Mouse (Mus musculus): Measurements from ENCODE around the gene Cep104.

Cep104 gene

DNA sequence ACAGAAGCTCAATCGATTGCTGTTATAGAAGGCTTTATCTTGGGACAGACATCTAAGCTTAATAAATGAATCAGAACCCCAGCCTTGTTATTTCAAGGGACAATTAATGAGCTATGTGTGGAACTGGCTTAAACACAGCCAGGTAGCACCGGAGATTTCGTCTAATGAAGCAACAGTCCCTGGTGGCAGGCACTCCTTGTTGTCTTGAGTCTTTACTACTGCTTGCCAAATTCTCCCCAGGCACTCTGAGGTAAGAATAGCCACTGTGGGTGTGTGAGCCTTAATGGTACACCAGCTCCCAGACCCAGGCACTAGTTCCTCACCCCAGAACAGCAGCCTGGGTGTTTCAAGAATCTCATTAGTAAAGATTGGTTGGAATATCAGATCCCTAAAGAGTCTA, 76.4 kb downstream of the Cep104 start:
- no peak for DNase-seq (ENCODE audit: low spot score)

DNA sequence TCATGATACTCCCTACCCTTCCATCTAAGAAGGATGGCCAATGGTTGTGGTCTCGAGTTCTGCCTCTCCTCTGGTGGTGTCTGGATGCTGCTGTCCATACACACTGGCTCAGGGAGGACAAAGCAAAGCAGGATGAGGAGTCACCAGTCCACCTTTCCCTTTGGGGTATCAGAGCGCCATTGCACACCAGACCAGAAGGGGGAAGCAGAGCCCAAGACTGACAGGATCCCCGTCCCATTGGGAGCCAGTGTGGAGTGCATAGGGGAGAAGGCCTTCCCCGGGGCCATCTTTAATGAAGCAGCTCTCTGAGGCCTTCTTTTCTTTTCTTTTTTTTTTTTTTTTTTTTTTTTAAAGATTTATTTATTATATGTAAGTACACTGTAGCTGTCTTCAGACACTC, 78.1 kb downstream of the Cep104 start:
- DNase-seq (ENCODE audit: low spot score), result no peak

DNA sequence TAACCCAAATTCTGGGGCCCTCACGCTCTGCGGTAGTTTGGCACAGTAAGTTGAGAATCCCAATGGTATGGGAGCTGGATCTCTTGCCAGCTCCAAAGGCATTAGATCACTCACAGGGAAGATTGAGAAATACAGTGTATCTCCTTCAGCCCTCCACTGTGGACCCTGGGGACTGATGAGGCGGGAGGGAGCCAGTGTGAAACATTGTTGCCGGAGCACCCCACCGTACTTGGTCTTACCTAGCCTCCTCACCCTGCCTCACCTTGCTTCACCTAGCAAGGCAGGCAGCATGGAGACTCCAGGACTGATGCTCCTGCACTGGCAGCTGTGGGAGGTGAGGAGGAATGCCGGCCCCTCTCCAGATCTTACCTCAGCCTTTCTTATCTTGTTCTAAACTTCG, 80.5 kb downstream of the Cep104 start:
- no peak for DNase-seq (ENCODE audit: low spot score)

DNA sequence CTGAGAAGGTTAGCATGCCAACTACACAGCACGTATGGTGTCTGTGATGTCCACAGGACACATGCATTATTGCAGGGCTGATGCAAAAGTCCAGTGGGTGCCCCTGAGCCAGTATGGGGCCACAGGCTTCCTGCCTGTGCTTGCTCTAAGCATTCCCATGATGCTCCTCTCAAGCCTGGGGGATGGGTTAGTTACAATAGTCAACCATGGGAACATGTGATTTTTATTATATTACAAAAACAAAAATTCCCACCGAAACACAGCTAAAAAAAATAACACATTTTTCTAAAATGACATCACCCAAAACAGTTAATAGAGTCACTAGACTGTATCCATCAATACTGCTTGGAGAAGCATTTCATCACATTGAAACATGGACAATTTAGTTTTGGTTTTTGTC, 81.1 kb downstream of the Cep104 start:
- DNase-seq (ENCODE audit: low spot score), result no peak

DNA sequence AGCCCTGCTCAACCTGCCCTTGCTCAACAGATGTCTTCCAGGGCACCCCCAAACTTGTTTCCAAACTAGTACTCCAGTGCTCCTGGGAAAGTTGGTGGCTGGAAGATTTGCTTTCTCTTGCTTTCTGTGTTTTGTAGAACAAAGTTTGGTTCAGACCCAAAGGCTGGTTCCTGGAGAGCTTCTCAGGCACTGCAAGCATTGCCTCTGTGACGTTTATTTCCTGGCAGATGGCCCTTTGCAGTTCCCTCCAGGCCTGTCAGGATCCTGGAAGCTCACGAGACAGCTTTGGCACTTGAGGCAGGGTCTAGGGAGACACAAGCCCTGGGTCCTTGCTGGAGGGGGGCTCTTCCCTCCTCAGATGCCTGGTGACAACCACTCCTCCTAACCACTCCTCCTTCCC, 81.7 kb downstream of the Cep104 start:
- no peak for DNase-seq (ENCODE audit: low spot score)

DNA sequence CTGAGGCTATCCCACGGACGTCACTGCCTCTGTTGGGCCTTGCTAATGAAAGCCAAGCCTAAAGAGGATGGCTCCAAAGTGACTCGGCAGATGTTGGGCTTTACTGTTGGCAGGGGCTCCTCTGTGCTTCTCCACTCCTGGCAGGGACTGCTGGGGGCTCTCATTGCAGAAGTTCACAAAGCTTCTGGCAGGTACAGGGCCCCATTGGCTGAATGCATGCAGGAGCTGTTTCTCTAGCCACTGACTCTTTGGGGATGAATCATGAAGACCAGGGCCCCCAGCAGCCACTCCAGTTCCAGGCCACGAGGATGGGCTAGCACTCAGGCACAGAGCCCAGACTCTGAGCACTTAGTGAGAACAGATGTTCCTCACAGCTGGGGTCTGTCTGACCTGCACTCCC, 82.7 kb downstream of the Cep104 start:
- DNase-seq (ENCODE audit: low spot score), result no peak

Data from urinary bladder, postnatal 10 days (tissue).